15 mouse cellular contexts compared by ENCODE assay signal in genomic region chr11:117729341-117729740, GRCm38 (mm10). TPM values are rescaled to one million over a fixed set of nuclear protein-coding genes. Genes with fewer than 3 reads are reported as not detected.
DNase-seq lines count a peak whose midpoint lies in the region; ATAC-seq and TF ChIP-seq lines count a peak whose summit lies in the region.
"Had no signal": no experiment of that assay in that cellular context is flagged by ENCODE, and none has a peak within 500 bp of the region (broad histone marks: within the 10 kb centered on the region; RNA-seq: fewer than 3 reads in every experiment).

No protein-coding gene starts in this region.

- no peaks in the 10 kb centered on the region for H3K9me3 ChIP-seq in heart, embryonic 11.5 days (replicated peaks; ENCODE audit: control insufficient read depth, low read length)
- H3K9me3 ChIP-seq in liver, postnatal 0 days (ENCODE audit: low read length): no peaks in the 10 kb centered on the region
- H3K9me3 ChIP-seq in liver, embryonic 12.5 days (replicated peaks): no peaks in the 10 kb centered on the region
- no peaks in the 10 kb centered on the region for H3K9me3 ChIP-seq in embryonic facial prominence, embryonic 14.5 days (ENCODE audit: control insufficient read depth, low read length)
- H3K9me3 ChIP-seq: hindbrain, embryonic 15.5 days had no signal

- H3K36me3 ChIP-seq in heart, embryonic 11.5 days (ENCODE audit: control insufficient read depth, insufficient read depth, low read length): no peaks in the 10 kb centered on the region
- H3K36me3 ChIP-seq in liver, postnatal 0 days (replicated peaks; ENCODE audit: insufficient read depth, low read length): 0 out of 2 replicates have a peak, but pooled peaks cover 3% of the 10 kb centered on the region
- peaks cover 14% of the 10 kb centered on the region for H3K36me3 ChIP-seq in liver, embryonic 12.5 days
- peaks cover 22% of the 10 kb centered on the region for H3K36me3 ChIP-seq in embryonic facial prominence, embryonic 14.5 days (ENCODE audit: control insufficient read depth, insufficient read depth, low read length)

- H3K4me2 ChIP-seq in heart, embryonic 11.5 days: no peak overlapping the region
- no peak overlapping the region for H3K4me2 ChIP-seq in liver, postnatal 0 days (ENCODE audit: low read depth, low read length)
- H3K4me2 ChIP-seq in liver, embryonic 12.5 days: no peak overlapping the region
- no peak overlapping the region for H3K4me2 ChIP-seq in embryonic facial prominence, embryonic 14.5 days (ENCODE audit: low read depth, low read length)
- H3K4me2 ChIP-seq: hindbrain, embryonic 15.5 days had no signal

- TF ChIP-seq EP300 in liver, postnatal 0 days (IDR thresholded peaks at IDR 0.05; ENCODE audit: low read depth): no peak

- WGBS in heart, embryonic 11.5 days (ENCODE audit: insufficient replicate concordance): 71% methylated on average over 3 of the region's 3 CpGs
- WGBS in liver, postnatal 0 days (ENCODE audit: insufficient replicate concordance): 73% methylated on average over 3 of the region's 3 CpGs
- 84% methylated on average over 3 of the region's 3 CpGs for WGBS in liver, embryonic 12.5 days (ENCODE audit: insufficient replicate concordance)
- WGBS in embryonic facial prominence, embryonic 14.5 days: 67% methylated on average over 3 of the region's 3 CpGs

- peak; percentile 20 to 30 for DNase-seq in heart, postnatal 10 days
- no peak for DNase-seq in liver, postnatal 0 days
- DNase-seq in embryonic facial prominence, embryonic 14.5 days (ENCODE audit: low spot score): no peak
- peak; percentile 53 for DNase-seq in lung, postnatal 10 days
- DNase-seq in spleen, postnatal 10 days (ENCODE audit: low spot score in 2 of 2): no peak
- DNase-seq in cerebellum, postnatal 36 days: no peak
- DNase-seq: adrenal gland, adult 8-10 months; cerebellum, postnatal 14 days; right cerebral cortex, postnatal 14 days; thymus, adult 18-20 months had no signal

- H3K9ac ChIP-seq in heart, embryonic 11.5 days (ENCODE audit: low read depth, low read length): no peak overlapping the region
- H3K9ac ChIP-seq in liver, postnatal 0 days (replicated peaks): no peak overlapping the region
- no peak overlapping the region for H3K9ac ChIP-seq in liver, embryonic 12.5 days
- H3K9ac ChIP-seq in embryonic facial prominence, embryonic 14.5 days (ENCODE audit: low read depth, low read length): no peak overlapping the region
- H3K9ac ChIP-seq: hindbrain, embryonic 15.5 days had no signal

- no peak for TF ChIP-seq CTCF in liver, postnatal 0 days (IDR thresholded peaks at IDR 0.05; ENCODE audit: low read depth)

- peaks cover 21% of the 10 kb centered on the region for H3K4me1 ChIP-seq in heart, embryonic 11.5 days (ENCODE audit: control insufficient read depth, insufficient read depth, low read length)
- peaks cover 22% of the 10 kb centered on the region for H3K4me1 ChIP-seq in liver, postnatal 0 days (ENCODE audit: insufficient read depth)
- H3K4me1 ChIP-seq in liver, embryonic 12.5 days: 0 out of 2 replicates have a peak, but pooled peaks cover 3% of the 10 kb centered on the region
- H3K4me1 ChIP-seq in embryonic facial prominence, embryonic 14.5 days (ENCODE audit: control insufficient read depth, insufficient read depth, low read length): peaks cover 8% of the 10 kb centered on the region; the same call in 1 of the 2 replicates
- H3K4me1 ChIP-seq: hindbrain, embryonic 15.5 days had no signal

- H3K27ac ChIP-seq in heart, embryonic 11.5 days (ENCODE audit: low read depth, low read length): no peak overlapping the region
- H3K27ac ChIP-seq in liver, postnatal 0 days (ENCODE audit: low read depth): peak overlapping the region; percentile 80
- H3K27ac ChIP-seq in liver, embryonic 12.5 days: no peak overlapping the region
- peak overlapping the region; percentile 76; the same call in 1 of the 2 replicates for H3K27ac ChIP-seq in embryonic facial prominence, embryonic 14.5 days (replicated peaks; ENCODE audit: low read depth, low read length)
- H3K27ac ChIP-seq: hindbrain, embryonic 15.5 days had no signal

- no peak overlapping the region for H3K4me3 ChIP-seq in heart, embryonic 11.5 days (ENCODE audit: low read depth, low read length)
- no peak overlapping the region for H3K4me3 ChIP-seq in liver, postnatal 0 days (ENCODE audit: low read depth, low read length)
- H3K4me3 ChIP-seq in liver, embryonic 12.5 days: no peak overlapping the region
- no peak overlapping the region for H3K4me3 ChIP-seq in embryonic facial prominence, embryonic 14.5 days (ENCODE audit: low read depth, low read length)
- H3K4me3 ChIP-seq: hindbrain, embryonic 15.5 days had no signal

- intact Hi-C loops in heart, postnatal 10 days (cut with DNase I): no loop called here

- no peak for ATAC-seq in heart, embryonic 11.5 days (replicated peaks; ENCODE audit: insufficient number of reproducible peaks, low FRiP score, low TSS enrichment)
- ATAC-seq in liver, postnatal 0 days: peak; percentile 64
- ATAC-seq in liver, embryonic 12.5 days: no peak
- ATAC-seq in embryonic facial prominence, embryonic 14.5 days (ENCODE audit: low read depth): peak; percentile 45; the same call in 1 of the 2 replicates
- ATAC-seq: midbrain, embryonic 16.5 days had no signal

- H3K27me3 ChIP-seq in heart, embryonic 11.5 days (ENCODE audit: control insufficient read depth, insufficient read depth, low read length): no peaks in the 10 kb centered on the region
- no peaks in the 10 kb centered on the region for H3K27me3 ChIP-seq in liver, postnatal 0 days (ENCODE audit: insufficient read depth, low read length)
- H3K27me3 ChIP-seq in liver, embryonic 12.5 days (replicated peaks): no peaks in the 10 kb centered on the region
- no peaks in the 10 kb centered on the region for H3K27me3 ChIP-seq in embryonic facial prominence, embryonic 14.5 days (replicated peaks; ENCODE audit: control insufficient read depth, insufficient read depth, low read length)
- H3K27me3 ChIP-seq: CH12.LX; hindbrain, embryonic 15.5 days had no signal

RNA-seq across cellular contexts. Expression of gene Tmc8, which starts 52.5 kb away (rescaled TPM):
- 1 to 10 TPM; 4.4 to 6.4 TPM for total RNA-seq in heart, postnatal 10 days (2021)
- 4.4 and 4.5 TPM in 2 replicates for polyA plus RNA-seq in heart, embryonic 11.5 days (2014; fragmentation: Nextera tagmentation; extraction: Ambion mirVana)
- polyA plus RNA-seq in liver, postnatal 0 days (2015; fragmentation: Nextera tagmentation; extraction: Ambion mirVana): 6.3 and 6.8 TPM in 2 replicates
- 19.8 and 21.6 TPM in 2 replicates for polyA plus RNA-seq in liver, embryonic 12.5 days (2016; fragmentation: Nextera tagmentation; extraction: Ambion mirVana)
- polyA plus RNA-seq in embryonic facial prominence, embryonic 14.5 days (2014; fragmentation: Nextera tagmentation; extraction: Ambion mirVana): 1.1 and 1.3 TPM in 2 replicates

RNA-seq across cellular contexts. Expression of gene Tmc6, which starts 52.7 kb away (rescaled TPM):
- total RNA-seq in heart, postnatal 10 days (2021): 10 to 100 TPM; 29.4 to 33.7 TPM
- polyA plus RNA-seq in heart, embryonic 11.5 days (2014; fragmentation: Nextera tagmentation; extraction: Ambion mirVana): 23.8 and 26.2 TPM in 2 replicates
- 19.0 and 20.2 TPM in 2 replicates for polyA plus RNA-seq in liver, postnatal 0 days (2015; fragmentation: Nextera tagmentation; extraction: Ambion mirVana)
- 55.5 and 58.2 TPM in 2 replicates for polyA plus RNA-seq in liver, embryonic 12.5 days (2016; fragmentation: Nextera tagmentation; extraction: Ambion mirVana)
- polyA plus RNA-seq in embryonic facial prominence, embryonic 14.5 days (2014; fragmentation: Nextera tagmentation; extraction: Ambion mirVana): 16.5 and 17.6 TPM in 2 replicates

Comparison
In these comparisons a context has a peak if more than half of its experiments do, and no peak if none do; other contexts are left out.
1. ATAC-seq: peak in liver, postnatal 0 days (single experiment) and embryonic facial prominence, embryonic 14.5 days (single experiment); none in heart, embryonic 11.5 days (single experiment) and liver, embryonic 12.5 days (single experiment).
2. H3K27ac ChIP-seq: peak in liver, postnatal 0 days (single experiment) and embryonic facial prominence, embryonic 14.5 days (single experiment); none in heart, embryonic 11.5 days (single experiment) and liver, embryonic 12.5 days (single experiment).
3. DNase-seq: peak in heart, postnatal 10 days (2 of 2) and lung, postnatal 10 days (single experiment); none in liver, postnatal 0 days (single experiment), embryonic facial prominence, embryonic 14.5 days (single experiment), spleen, postnatal 10 days (0 of 2) and cerebellum, postnatal 36 days (0 of 2).